Mouse (Mus musculus) brain, embryonic 14.5 days (tissue): ENCODE results near the gene Ubl4b.

ENCODE experiments used
- CTCF ChIP-seq: fragments of 200-500 bp; IDR thresholded peaks from 2 replicates; pipeline ENCODE4 v1.5.1; 2012; ENCODE audit warnings: inconsistent platforms, mild to moderate bottlenecking, moderate library complexity, borderline replicate concordance; ENCODE audit not compliant: insufficient read depth, insufficient read length; ENCODE audit errors: extremely low read depth
- POLR2A ChIP-seq: fragments of 200-500 bp; IDR thresholded peaks from 2 replicates; pipeline ENCODE4 v1.6.1; 2012; ENCODE audit warnings: mild to moderate bottlenecking, inconsistent platforms, borderline replicate concordance; ENCODE audit not compliant: poor library complexity, insufficient read depth, insufficient read length, severe bottlenecking; ENCODE audit errors: extremely low read depth

DNA sequence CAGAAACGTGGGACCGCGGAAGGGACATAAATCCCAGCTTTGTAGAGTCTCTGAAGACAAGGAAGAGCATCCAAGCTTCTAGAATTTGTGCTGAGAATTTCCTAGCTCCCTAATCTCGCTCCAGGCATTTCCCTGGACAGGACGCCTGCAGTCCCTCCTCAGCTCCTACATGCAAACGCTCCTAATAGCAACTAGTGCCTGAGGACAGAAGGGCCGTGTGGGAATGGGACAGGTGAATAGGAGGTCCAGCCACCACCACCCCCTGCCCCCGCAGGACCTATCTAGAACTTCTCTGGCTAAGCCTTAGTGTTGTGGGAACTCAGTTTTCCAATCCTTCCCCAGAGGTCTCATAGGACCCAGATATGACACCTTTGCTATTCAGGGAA lies 17.4 kb downstream of the Ubl4b start:
- TF ChIP-seq CTCF (no peak), POLR2A (no peak)
